Mouse (Mus musculus) CH12.LX (cell line): ENCODE results near the gene Ap1g1. TPM values are rescaled to one million over a fixed set of nuclear protein-coding genes. Genes with fewer than 3 reads are reported as not detected.

Experiments
- DNase-seq: peaks from one replicate; pipeline ENCODE4 v3.0.0-alpha.2; 2013; ENCODE audit errors: extremely low read depth
- H3K27ac ChIP-seq: 2 replicates; pipeline ENCODE4 v1.5.1; 2012; ENCODE audit warnings: low read depth, mild to moderate bottlenecking, control low read depth, moderate library complexity; ENCODE audit not compliant: insufficient read depth
- H3K27me3 ChIP-seq: replicated peaks from 2 replicates; pipeline ENCODE3; 2012; ENCODE audit warnings: inconsistent platforms
- H3K36me3 ChIP-seq, 2 experiments: replicated peaks in 1 of 2; 2 replicates each; pipeline versions ENCODE3 to v1.6.1; 2012; ENCODE audit warnings: inconsistent platforms in 1 of 2, low read length in 1 of 2, mild to moderate bottlenecking in 1 of 2, mixed read lengths in 1 of 2, moderate library complexity in 1 of 2; ENCODE audit not compliant: control insufficient read depth in 1 of 2, insufficient read depth in 1 of 2
- H3K4me1 ChIP-seq, 2 experiments: 2 replicates each; pipeline ENCODE4 v1.6.1; 2012; ENCODE audit warnings: inconsistent platforms in 1 of 2, moderate library complexity in 1 of 2; ENCODE audit not compliant: insufficient read depth in 2 of 2, control insufficient read depth in 1 of 2
- H3K4me2 ChIP-seq: 2 replicates; pipeline ENCODE4 v1.6.1; 2012; ENCODE audit warnings: low read depth, mild to moderate bottlenecking, control low read depth; ENCODE audit not compliant: poor library complexity, insufficient read depth, severe bottlenecking
- H3K4me3 ChIP-seq, 3 experiments: fragments of 150-350 bp in 1 of 3; sonication (generic) in 1 of 3; replicated peaks in 1 of 3; 2 replicates each; pipeline versions ENCODE3 to v1.5.1; 2011 to 2012; ENCODE audit warnings: low read depth in 2 of 3, low read length in 2 of 3, mild to moderate bottlenecking in 2 of 3, moderate library complexity in 2 of 3, control low read depth in 1 of 3, improper control_type of control experiment in 1 of 3, inconsistent platforms in 1 of 3, mixed read lengths in 1 of 3; ENCODE audit not compliant: poor library complexity in 1 of 3
- H3K79me2 ChIP-seq: replicated peaks from 2 replicates; pipeline ENCODE4 v1.6.1; 2012; ENCODE audit warnings: mild to moderate bottlenecking, moderate library complexity; ENCODE audit not compliant: control insufficient read depth, poor library complexity, insufficient read depth, severe bottlenecking; ENCODE audit errors: extremely low read depth
- H3K9ac ChIP-seq: 2 replicates; pipeline ENCODE4 v1.6.1; 2012; ENCODE audit warnings: low read depth, mild to moderate bottlenecking, control low read depth, moderate library complexity; ENCODE audit not compliant: insufficient read depth
- H3K9me3 ChIP-seq: replicated peaks from 2 replicates; pipeline ENCODE3; 2012; ENCODE audit warnings: low read length, inconsistent platforms, mixed read lengths
- BHLHE40 ChIP-seq: IDR thresholded peaks from 2 replicates; pipeline ENCODE4 v1.6.1; 2011; ENCODE audit warnings: mild to moderate bottlenecking, low read depth, low read length, improper control_type of control experiment
- CHD1 ChIP-seq: IDR thresholded peaks from 2 replicates; pipeline ENCODE4 v1.6.1; 2012; ENCODE audit warnings: low read depth, low read length, improper control_type of control experiment, inconsistent platforms
- CHD2 ChIP-seq: IDR thresholded peaks from 2 replicates; pipeline ENCODE4 v1.6.1; 2011; ENCODE audit warnings: low read length, improper control_type of control experiment
- ETS1 ChIP-seq: conservative IDR thresholded peaks from 2 replicates; pipeline ENCODE4 v1.6.1; 2012; ENCODE audit warnings: low read depth, mild to moderate bottlenecking, inconsistent platforms, low read length, improper control_type of control experiment, moderate library complexity
- HCFC1 ChIP-seq: IDR thresholded peaks from 2 replicates; pipeline ENCODE4 v1.6.1; 2012; ENCODE audit warnings: low read depth, mild to moderate bottlenecking, inconsistent platforms, low read length, improper control_type of control experiment
- KAT2A ChIP-seq: IDR thresholded peaks from 2 replicates; pipeline ENCODE4 v1.6.1; 2012; ENCODE audit warnings: low read length, improper control_type of control experiment, inconsistent platforms; ENCODE audit not compliant: insufficient replicate concordance
- MAFK ChIP-seq: IDR thresholded peaks from 2 replicates; pipeline ENCODE4 v1.6.1; 2011; ENCODE audit warnings: low read length, improper control_type of control experiment; ENCODE audit not compliant: insufficient replicate concordance
- MAX ChIP-seq: IDR thresholded peaks from 2 replicates; pipeline ENCODE4 v1.6.1; 2011; ENCODE audit warnings: low read length, improper control_type of control experiment
- MAZ ChIP-seq: IDR thresholded peaks from 2 replicates; pipeline ENCODE4 v1.6.1; 2012; ENCODE audit warnings: low read depth, mild to moderate bottlenecking, inconsistent platforms, low read length, improper control_type of control experiment, moderate library complexity
- MEF2A ChIP-seq: IDR thresholded peaks from 2 replicates; pipeline ENCODE4 v1.6.1; 2014; ENCODE audit warnings: low read depth, mild to moderate bottlenecking, inconsistent platforms, low read length, improper control_type of control experiment, borderline replicate concordance
- MXI1 ChIP-seq: IDR thresholded peaks from 2 replicates; pipeline ENCODE4 v1.6.1; 2011; ENCODE audit warnings: mild to moderate bottlenecking, low read depth, low read length, improper control_type of control experiment
- MYC ChIP-seq: IDR thresholded peaks from 2 replicates; pipeline ENCODE4 v1.6.1; 2011; ENCODE audit warnings: low read depth, mild to moderate bottlenecking, improper control_type of control experiment, low read length
- NELFE ChIP-seq: IDR thresholded peaks from 2 replicates; pipeline ENCODE4 v1.6.1; 2011; ENCODE audit warnings: low read depth, low read length, improper control_type of control experiment
- NRF1 ChIP-seq: IDR thresholded peaks from 2 replicates; pipeline ENCODE4 v1.6.1; 2014; ENCODE audit warnings: low read depth, mild to moderate bottlenecking, inconsistent platforms, low read length, improper control_type of control experiment, moderate library complexity
- RAD21 ChIP-seq: IDR thresholded peaks from 2 replicates; pipeline ENCODE4 v1.6.1; 2011; ENCODE audit warnings: low read depth, mild to moderate bottlenecking, low read length, improper control_type of control experiment, moderate library complexity
- SIN3A ChIP-seq: IDR thresholded peaks from 2 replicates; pipeline ENCODE4 v1.6.1; 2012; ENCODE audit warnings: low read length, improper control_type of control experiment, inconsistent platforms
- SMC3 ChIP-seq: IDR thresholded peaks from 2 replicates; pipeline ENCODE4 v1.6.1; 2011; ENCODE audit warnings: low read depth, low read length, improper control_type of control experiment
- TBP ChIP-seq: conservative IDR thresholded peaks from 2 replicates; pipeline ENCODE4 v1.6.1; 2011; ENCODE audit warnings: low read depth, low read length, improper control_type of control experiment
- TCF12 ChIP-seq: IDR thresholded peaks from 2 replicates; pipeline ENCODE4 v1.6.1; 2014; ENCODE audit warnings: low read depth, mild to moderate bottlenecking, inconsistent platforms, low read length, improper control_type of control experiment
- USF2 ChIP-seq: conservative IDR thresholded peaks from 2 replicates; pipeline ENCODE4 v1.6.1; 2011; ENCODE audit warnings: low read depth, low read length, improper control_type of control experiment
- ZKSCAN1 ChIP-seq: IDR thresholded peaks from 2 replicates; pipeline ENCODE4 v1.6.1; 2012; ENCODE audit warnings: low read depth, inconsistent platforms, low read length, improper control_type of control experiment, borderline replicate concordance
- ZNF384 ChIP-seq: IDR thresholded peaks from 2 replicates; pipeline ENCODE4 v1.6.1; 2012; ENCODE audit warnings: low read depth, low read length, improper control_type of control experiment, inconsistent platforms
- dilution Hi-C: fragments of 300-500 bp; cut with MboI; formaldehyde crosslinking; loops from 2 replicates; pipeline ENCODE4 v1.14.3; 2020; ENCODE audit warnings: low sequenced_read_pairs; ENCODE audit not compliant: extremely low pct_unique_long_range_greater_than_20kb, extremely low pct_ligation_motif_present
- in situ Hi-C: fragments of 300-500 bp; cut with MboI; formaldehyde crosslinking; loops from 3 replicates; pipeline ENCODE4 v1.14.3; 2019; ENCODE audit warnings: low sequenced_read_pairs, low pct_ligation_motif_present, low pct_unique_long_range_greater_than_20kb, mixed read lengths
- polyA plus RNA-seq: library from polyadenylated mRNA; unstranded; fragments of >175 nt; gene quantifications from 2 replicates; pipeline ENCODE4 v1.2.1, GENCODE M21; 2012; ENCODE audit warnings: low read depth; ENCODE audit not compliant: insufficient read length
- total RNA-seq, 2 experiments: library from RNA; depleted of rRNA; stranded (reverse); fragments of 300-350 nt in 1 of 2; fragments of >200 nt in 1 of 2; gene quantifications; 2 replicates each; pipeline ENCODE4 v1.2.3; 2012 to 2014

Gene Ap1g1
- total and polyA plus RNA-seq, 3 experiments = 29.5 to 60.4 (median 40.8) TPM

DNA sequence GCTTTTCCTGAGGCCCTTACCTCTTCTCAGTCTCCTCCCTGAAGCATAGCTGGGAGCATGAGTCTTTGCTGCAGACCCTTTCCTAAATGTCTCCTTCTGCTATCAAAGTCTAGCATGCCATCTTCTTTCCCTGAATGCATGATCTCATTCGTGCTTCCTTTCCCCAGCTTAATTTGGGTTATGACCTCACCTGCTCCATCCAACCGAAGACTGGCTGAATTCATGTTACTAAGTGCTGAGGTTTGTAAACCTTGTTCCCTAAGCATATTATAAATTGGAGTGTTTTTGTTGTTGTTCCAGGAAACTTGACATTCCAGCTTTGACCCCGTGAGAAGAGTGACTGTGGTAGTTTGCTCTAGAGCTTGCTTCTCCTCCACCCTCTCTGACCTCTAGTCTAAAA, 44.3 kb upstream of the Ap1g1 start:
- dilution Hi-C loops = no loop called here
- Histone ChIP-seq H3K9ac (no peak overlapping the region), H3K4me2 (no peak overlapping the region), H3K27me3 (no peaks in the 10 kb centered on the region), H3K36me3 (peaks cover 40 to 62% of the 10 kb centered on the region in 2 experiments), H3K4me3 (no peak overlapping the region), H3K27ac (no peak overlapping the region), H3K79me2 (peaks cover 24% of the 10 kb centered on the region), H3K4me1 (peaks cover 2 to 49% of the 10 kb centered on the region in 2 experiments; a peak in 3 of 4 replicates), H3K9me3 (no peaks in the 10 kb centered on the region)
- TF ChIP-seq MAZ (no peak), MEF2A (peak; percentile 31; the same call in 1 of the 2 replicates)
- in situ Hi-C loops = no loop called here
- no peak for DNase-seq

DNA sequence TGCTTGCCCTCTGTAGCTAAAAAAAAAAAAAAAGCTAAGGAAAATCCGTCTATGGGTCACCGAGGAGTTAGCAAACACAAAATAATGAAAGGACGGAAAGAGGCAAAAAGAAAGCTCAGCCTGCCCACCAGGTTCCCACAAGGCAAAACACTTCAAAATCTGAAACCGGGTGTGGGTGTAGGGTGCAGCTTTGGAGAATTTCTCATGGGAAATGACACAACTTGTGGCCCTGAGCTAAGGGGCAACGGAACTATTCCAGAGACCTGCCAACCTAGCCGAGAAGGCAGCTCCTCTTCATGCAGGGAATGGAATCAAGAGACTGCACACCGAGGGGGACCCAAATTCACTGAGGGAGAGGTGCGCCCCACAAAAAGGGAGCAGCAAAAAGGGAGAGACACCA, 41.5 kb upstream of the Ap1g1 start:
- Histone ChIP-seq H3K9me3 (no peaks in the 10 kb centered on the region), H3K4me1 (peaks cover 0 to 25% of the 10 kb centered on the region in 2 experiments; a peak in 3 of 4 replicates), H3K79me2 (peaks cover 24% of the 10 kb centered on the region), H3K9ac (peak overlapping the region; percentile 85), H3K4me2 (peak overlapping the region; percentile 98), H3K36me3 (peaks cover 28 to 34% of the 10 kb centered on the region in 2 experiments), H3K27me3 (no peaks in the 10 kb centered on the region), H3K27ac (peak overlapping the region; percentile 22; the same call in 1 of the 2 replicates), H3K4me3 (peak overlapping the region; percentile 85 to 98 (median 94))
- in situ Hi-C loops (no loop called here), dilution Hi-C loops (no loop called here)
- no peak for DNase-seq
- TF ChIP-seq MYC (no peak), CHD1 (peak; percentile 76; the same call in 1 of the 2 replicates), ZNF384 (peak; percentile 49; the same call in 1 of the 2 replicates), TCF12 (no peak), SIN3A (peak; percentile 63; the same call in 1 of the 2 replicates), MXI1 (0 out of 2 replicates have a peak, but pooled peaks have one; percentile 26)

DNA sequence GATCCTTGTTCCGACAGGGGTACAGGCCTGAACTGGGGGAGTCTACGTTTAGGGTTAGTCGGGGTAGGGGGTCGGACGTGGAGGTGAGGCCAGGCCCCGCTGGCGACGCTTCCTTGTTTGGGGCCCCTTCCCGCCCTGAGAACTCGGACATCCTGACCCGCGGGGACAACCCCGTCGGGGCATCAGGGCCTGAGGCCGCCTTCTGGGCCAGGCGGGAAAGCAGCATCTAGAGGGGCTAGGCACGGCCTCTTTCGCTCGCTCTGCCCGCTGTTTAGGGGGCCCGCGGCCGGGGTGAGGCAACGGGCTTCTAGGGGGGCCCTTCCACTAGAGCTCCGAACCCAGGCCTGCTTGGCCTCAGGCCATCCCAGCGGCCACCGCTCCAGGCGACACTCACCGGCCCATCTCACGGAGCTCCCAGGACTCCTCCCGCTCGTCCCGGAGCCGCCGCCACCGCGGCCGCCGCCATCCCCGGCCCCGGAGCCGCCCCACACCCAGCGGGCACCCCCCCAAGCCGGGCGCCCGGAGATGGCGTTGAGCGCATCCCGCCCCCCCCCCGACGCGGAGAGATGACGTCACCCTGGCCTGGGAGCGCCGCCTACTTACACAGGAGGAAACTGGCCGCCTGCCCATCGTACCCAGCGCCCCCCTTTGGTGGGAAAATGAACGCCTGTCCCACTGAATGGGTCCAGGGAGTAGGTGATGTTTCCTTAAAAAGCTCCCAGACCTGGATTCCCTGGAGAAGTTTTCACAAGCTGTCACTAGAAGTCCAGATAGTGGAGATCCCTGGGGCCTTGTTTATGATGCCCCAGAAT, 40.9 kb upstream of the Ap1g1 start, which contains the start of gene Atxn1l:
TSS of gene Atxn1l (minus strand) at position 503 of the 812 bp plus-strand sequence.
- Histone ChIP-seq H3K36me3 (peaks cover 22 to 28% of the 10 kb centered on the region in 2 experiments), H3K27me3 (no peaks in the 10 kb centered on the region), H3K79me2 (peaks cover 24% of the 10 kb centered on the region), H3K4me3 (peak within 1 kb of the TSS; percentile 85 to 98 (median 94)), H3K9ac (peak within 1 kb of the TSS; percentile 85), H3K27ac (peak within 1 kb of the TSS; percentile 92), H3K9me3 (no peaks in the 10 kb centered on the region), H3K4me2 (peak within 1 kb of the TSS; percentile 98), H3K4me1 (peaks cover 0 to 25% of the 10 kb centered on the region in 2 experiments; a peak in 3 of 4 replicates)
- in situ Hi-C loops = no loop called here
- dilution Hi-C loops = no loop called here
- peak; percentile 93 for DNase-seq
- TF ChIP-seq KAT2A (no peak), MAX (no peak), SMC3 (peak; percentile 18; the same call in 1 of the 2 replicates), USF2 (no peak), MEF2A (peak; percentile 37; the same call in 1 of the 2 replicates), BHLHE40 (no peak), CHD2 (peak; percentile 66), MXI1 (no peak; the same call in 1 of the 2 replicates), HCFC1 (peak; percentile 82), ZKSCAN1 (no peak), CHD1 (0 out of 2 replicates have a peak, but pooled peaks have one; percentile 18), RAD21 (peak; percentile 24), ZNF384 (no peak), TCF12 (peak; percentile 56), TBP (no peak), NRF1 (no peak; the same call in 1 of the 2 replicates), MAFK (no peak), NELFE (peak; percentile 45), ETS1 (peak; percentile 9; the same call in 1 of the 2 replicates)
